Mouse (Mus musculus): Measurements from ENCODE around the gene Pnpla1. TPM values are rescaled to one million over a fixed set of nuclear protein-coding genes. Genes with fewer than 3 reads are reported as not detected.

Pnpla1 gene
- polyA plus RNA-seq, 1 experiment from 2014 or later = 12.7 TPM

GRCm38 (mm10) chr17:28864464-28864863 lies 6.3 kb downstream of the Pnpla1 start:
- WGBS = 50% methylated on average over 6 of the region's 6 CpGs
- H3K9me3 ChIP-seq (ENCODE audit: control insufficient read depth, low read length) = no peaks in the 10 kb centered on the region
- DNase-seq (ENCODE audit: low spot score) = no peak
- ATAC-seq (ENCODE audit: low FRiP score, low TSS enrichment) = no peak
- H3K9ac ChIP-seq (ENCODE audit: low read length) = no peak overlapping the region
- no peak overlapping the region for H3K4me3 ChIP-seq (ENCODE audit: low read depth, low read length)
- no peaks in the 10 kb centered on the region for H3K27me3 ChIP-seq (ENCODE audit: control insufficient read depth, insufficient read depth, low read length)
- H3K36me3 ChIP-seq (ENCODE audit: control insufficient read depth, insufficient read depth, low read length) = no peaks in the 10 kb centered on the region
- TF ChIP-seq EP300 (optimal IDR thresholded peaks at IDR 0.05) = peak; percentile 55
- no peak for TF ChIP-seq CTCF (IDR thresholded peaks at IDR 0.05; ENCODE audit: low read depth)
- no peaks in the 10 kb centered on the region for H3K4me1 ChIP-seq (replicated peaks; ENCODE audit: control insufficient read depth, insufficient read depth)
- H3K27ac ChIP-seq (replicated peaks) = no peak overlapping the region
- H3K4me2 ChIP-seq (replicated peaks; ENCODE audit: low read depth) = no peak overlapping the region

- DNase-seq (ENCODE audit: low spot score) = no peak
- no peak overlapping the region for H3K4me2 ChIP-seq (replicated peaks; ENCODE audit: low read depth)
- TF ChIP-seq CTCF (IDR thresholded peaks at IDR 0.05; ENCODE audit: low read depth) (no peak), EP300 (optimal IDR thresholded peaks at IDR 0.05) (no peak)
- H3K9me3 ChIP-seq (ENCODE audit: control insufficient read depth, low read length) = no peaks in the 10 kb centered on the region
- no peaks in the 10 kb centered on the region for H3K27me3 ChIP-seq (ENCODE audit: control insufficient read depth, insufficient read depth, low read length)
- H3K27ac ChIP-seq (replicated peaks) = no peak overlapping the region
- no peak for ATAC-seq (ENCODE audit: low FRiP score, low TSS enrichment)
- H3K36me3 ChIP-seq (ENCODE audit: control insufficient read depth, insufficient read depth, low read length) = no peaks in the 10 kb centered on the region
- no peaks in the 10 kb centered on the region for H3K4me1 ChIP-seq (replicated peaks; ENCODE audit: control insufficient read depth, insufficient read depth)
- no peak overlapping the region for H3K4me3 ChIP-seq (ENCODE audit: low read depth, low read length)
- no peak overlapping the region for H3K9ac ChIP-seq (ENCODE audit: low read length)
These were observed 8.7 kb downstream of the Pnpla1 start for GRCm38 (mm10) chr17:28866921-28867320.

GRCm38 (mm10) chr17:28867381-28867780 lies 9.2 kb downstream of the Pnpla1 start:
- 89% methylated on average over 4 of the region's 4 CpGs for WGBS
- Histone ChIP-seq H3K4me3 (ENCODE audit: low read depth, low read length) (no peak overlapping the region), H3K27ac (replicated peaks) (no peak overlapping the region), H3K9me3 (ENCODE audit: control insufficient read depth, low read length) (no peaks in the 10 kb centered on the region), H3K27me3 (ENCODE audit: control insufficient read depth, insufficient read depth, low read length) (no peaks in the 10 kb centered on the region), H3K4me1 (replicated peaks; ENCODE audit: control insufficient read depth, insufficient read depth) (no peaks in the 10 kb centered on the region), H3K4me2 (replicated peaks; ENCODE audit: low read depth) (no peak overlapping the region), H3K9ac (ENCODE audit: low read length) (no peak overlapping the region), H3K36me3 (ENCODE audit: control insufficient read depth, insufficient read depth, low read length) (no peaks in the 10 kb centered on the region)
- no peak for DNase-seq (ENCODE audit: low spot score)
- ATAC-seq (ENCODE audit: low FRiP score, low TSS enrichment) = no peak
- TF ChIP-seq CTCF (IDR thresholded peaks at IDR 0.05; ENCODE audit: low read depth) = no peak
- TF ChIP-seq EP300 (optimal IDR thresholded peaks at IDR 0.05) = no peak

GRCm38 (mm10) chr17:28869412-28870110 lies 11.3 kb downstream of the Pnpla1 start:
- 53% methylated on average over 9 of the region's 9 CpGs for WGBS

GRCm38 (mm10) chr17:28870435-28870834 lies 12.2 kb downstream of the Pnpla1 start:
- no peak for DNase-seq (ENCODE audit: low spot score)
- H3K27ac ChIP-seq (replicated peaks) = no peak overlapping the region
- no peaks in the 10 kb centered on the region for H3K4me1 ChIP-seq (replicated peaks; ENCODE audit: control insufficient read depth, insufficient read depth)
- ATAC-seq (ENCODE audit: low FRiP score, low TSS enrichment) = no peak
- no peak overlapping the region for H3K4me2 ChIP-seq (replicated peaks; ENCODE audit: low read depth)
- no peak overlapping the region for H3K4me3 ChIP-seq (ENCODE audit: low read depth, low read length)
- 64% methylated on average over 5 of the region's 5 CpGs for WGBS
- TF ChIP-seq CTCF (IDR thresholded peaks at IDR 0.05; ENCODE audit: low read depth) (peak; percentile 28), EP300 (optimal IDR thresholded peaks at IDR 0.05) (no peak)
- H3K36me3 ChIP-seq (ENCODE audit: control insufficient read depth, insufficient read depth, low read length) = no peaks in the 10 kb centered on the region
- no peak overlapping the region for H3K9ac ChIP-seq (ENCODE audit: low read length)
- no peaks in the 10 kb centered on the region for H3K27me3 ChIP-seq (ENCODE audit: control insufficient read depth, insufficient read depth, low read length)
- H3K9me3 ChIP-seq (ENCODE audit: control insufficient read depth, low read length) = no peaks in the 10 kb centered on the region

More at GRCm38 (mm10) chr17:28869412-28870110, 11.3 kb downstream of the Pnpla1 start:
- no peak overlapping the region for H3K4me2 ChIP-seq (replicated peaks; ENCODE audit: low read depth)
- no peaks in the 10 kb centered on the region for H3K27me3 ChIP-seq (ENCODE audit: control insufficient read depth, insufficient read depth, low read length)
- ATAC-seq (ENCODE audit: low FRiP score, low TSS enrichment) = no peak
- no peaks in the 10 kb centered on the region for H3K36me3 ChIP-seq (ENCODE audit: control insufficient read depth, insufficient read depth, low read length)
- no peak overlapping the region for H3K4me3 ChIP-seq (ENCODE audit: low read depth, low read length)
- no peak overlapping the region for H3K9ac ChIP-seq (ENCODE audit: low read length)
- no peaks in the 10 kb centered on the region for H3K9me3 ChIP-seq (ENCODE audit: control insufficient read depth, low read length)
- H3K27ac ChIP-seq (replicated peaks) = no peak overlapping the region
- no peaks in the 10 kb centered on the region for H3K4me1 ChIP-seq (replicated peaks; ENCODE audit: control insufficient read depth, insufficient read depth)
- no peak for DNase-seq (ENCODE audit: low spot score)
- no peak for TF ChIP-seq CTCF (IDR thresholded peaks at IDR 0.05; ENCODE audit: low read depth)
- TF ChIP-seq EP300 (optimal IDR thresholded peaks at IDR 0.05) = no peak

GRCm38 (mm10) chr17:28871831-28872230 lies 13.6 kb downstream of the Pnpla1 start:
- Histone ChIP-seq H3K9me3 (ENCODE audit: control insufficient read depth, low read length) (no peaks in the 10 kb centered on the region), H3K4me2 (replicated peaks; ENCODE audit: low read depth) (no peak overlapping the region)
- TF ChIP-seq EP300 (optimal IDR thresholded peaks at IDR 0.05) = no peak
- TF ChIP-seq CTCF (IDR thresholded peaks at IDR 0.05; ENCODE audit: low read depth) = no peak

More at GRCm38 (mm10) chr17:28871831-28872230, 13.6 kb downstream of the Pnpla1 start:
- ATAC-seq (ENCODE audit: low FRiP score, low TSS enrichment) (no peak), DNase-seq (ENCODE audit: low spot score) (no peak)
- no peaks in the 10 kb centered on the region for H3K36me3 ChIP-seq (ENCODE audit: control insufficient read depth, insufficient read depth, low read length)
- H3K27ac ChIP-seq (replicated peaks) = no peak overlapping the region
- WGBS = 71% methylated on average over 11 of the region's 11 CpGs
- H3K9ac ChIP-seq (ENCODE audit: low read length) = no peak overlapping the region
- H3K27me3 ChIP-seq (ENCODE audit: control insufficient read depth, insufficient read depth, low read length) = no peaks in the 10 kb centered on the region
- no peak overlapping the region for H3K4me3 ChIP-seq (ENCODE audit: low read depth, low read length)
- no peaks in the 10 kb centered on the region for H3K4me1 ChIP-seq (replicated peaks; ENCODE audit: control insufficient read depth, insufficient read depth)

All from stomach, postnatal 0 days (tissue).